Mouse (Mus musculus) embryonic facial prominence, embryonic 10.5 days (tissue): ENCODE data around the gene Gba2. TPM values are rescaled to one million over a fixed set of nuclear protein-coding genes. Genes with fewer than 3 reads are reported as not detected.

ENCODE experiments used
- DNase-seq: peaks from one replicate; pipeline ENCODE4 v3.0.0-alpha.2; 2017; ENCODE audit warnings: low spot score
- H3K27ac ChIP-seq: fragments of 300-500 bp; sonication (generic); replicated peaks from 2 replicates; pipeline ENCODE4 v1.5.1; 2016; ENCODE audit warnings: mild to moderate bottlenecking
- H3K27me3 ChIP-seq: fragments of 300-500 bp; sonication (generic); replicated peaks from 2 replicates; pipeline ENCODE4 v1.6.1; 2016; ENCODE audit warnings: low read depth, mild to moderate bottlenecking; ENCODE audit not compliant: poor library complexity, severe bottlenecking
- H3K36me3 ChIP-seq: fragments of 300-500 bp; sonication (generic); replicated peaks from 2 replicates; pipeline ENCODE4 v1.6.1; 2016; ENCODE audit warnings: mild to moderate bottlenecking, moderate library complexity
- H3K4me1 ChIP-seq: fragments of 300-500 bp; sonication (generic); 2 replicates; pipeline ENCODE4 v1.6.1; 2016
- H3K4me3 ChIP-seq: fragments of 300-500 bp; sonication (generic); 2 replicates; pipeline ENCODE4 v1.5.1; 2016; ENCODE audit warnings: mild to moderate bottlenecking, moderate library complexity
- H3K9me3 ChIP-seq: fragments of 300-500 bp; sonication (generic); 2 replicates; pipeline ENCODE4 v1.6.1; 2016; ENCODE audit warnings: mild to moderate bottlenecking
- WGBS: fragments of 180-500 bp; shearing (Covaris S2); methylation state at CpG from one replicate; pipeline ENCODE4 v1.1.7; 2016; 5-methylcytosine and 5-hydroxymethylcytosine counted together
- polyA plus RNA-seq: library from polyadenylated mRNA; unstranded; fragments of >200 nt; fragmentation: Nextera tagmentation; extraction: Ambion mirVana; gene quantifications from 2 replicates; pipeline ENCODE4 v1.2.1, GENCODE M21; 2016

The Gba2 gene
- polyA plus RNA-seq, 1 experiment from 2014 or later, result 28.0 TPM

- Histone ChIP-seq H3K4me3 (no peak overlapping the region), H3K27ac (no peak overlapping the region), H3K36me3 (peaks cover 52% of the 10 kb centered on the region), H3K27me3 (peaks cover 16% of the 10 kb centered on the region), H3K4me1 (no peaks in the 10 kb centered on the region), H3K9me3 (no peaks in the 10 kb centered on the region)
- peak; percentile 78 for DNase-seq
- WGBS, result 22% methylated on average over 7 of the region's 7 CpGs
Measured at GRCm38 (mm10) chr4:43530581-43530980, 48.1 kb downstream of the Gba2 start.

GRCm38 (mm10) chr4:43530081-43530501 lies 48.6 kb downstream of the Gba2 start:
- Histone ChIP-seq H3K9me3 (no peaks in the 10 kb centered on the region), H3K27me3 (peaks cover 21% of the 10 kb centered on the region), H3K4me3 (no peak overlapping the region), H3K4me1 (no peaks in the 10 kb centered on the region), H3K36me3 (peaks cover 47% of the 10 kb centered on the region), H3K27ac (no peak overlapping the region)
- no peak for DNase-seq
- WGBS, result 75% methylated on average over 8 of the region's 8 CpGs

- 76% methylated on average over 9 of the region's 9 CpGs for WGBS
- DNase-seq, result no peak
- Histone ChIP-seq H3K27me3 (peaks cover 37% of the 10 kb centered on the region), H3K9me3 (no peaks in the 10 kb centered on the region), H3K36me3 (peaks cover 31% of the 10 kb centered on the region), H3K4me3 (no peak overlapping the region), H3K27ac (no peak overlapping the region), H3K4me1 (peaks cover 14% of the 10 kb centered on the region)
Measured at GRCm38 (mm10) chr4:43528487-43528886, 50.2 kb downstream of the Gba2 start.

GRCm38 (mm10) chr4:43527880-43528279 lies 50.8 kb downstream of the Gba2 start:
- no peak overlapping the region for H3K27ac ChIP-seq
- H3K4me1 ChIP-seq, result peaks cover 20% of the 10 kb centered on the region
- no peak overlapping the region for H3K4me3 ChIP-seq
- H3K9me3 ChIP-seq, result no peaks in the 10 kb centered on the region
- H3K27me3 ChIP-seq, result peaks cover 43% of the 10 kb centered on the region
- peaks cover 25% of the 10 kb centered on the region for H3K36me3 ChIP-seq
- DNase-seq, result no peak
- WGBS, result 67% methylated on average over 5 of the region's 5 CpGs

GRCm38 (mm10) chr4:43519956-43520355 lies 58.7 kb downstream of the Gba2 start:
- 13% methylated on average over 6 of the region's 6 CpGs for whole genome bisulfite sequencing
- Histone ChIP-seq H3K4me1 (peaks cover 75% of the 10 kb centered on the region), H3K36me3 (peaks cover 30% of the 10 kb centered on the region), H3K27me3 (peaks cover 70% of the 10 kb centered on the region), H3K27ac (no peak overlapping the region), H3K4me3 (peak overlapping the region; percentile 39), H3K9me3 (no peaks in the 10 kb centered on the region)
- DNase-seq, result peak; percentile 88

GRCm38 (mm10) chr4:43519551-43519950 lies 59.1 kb downstream of the Gba2 start:
- H3K9me3 ChIP-seq, result no peaks in the 10 kb centered on the region
- H3K4me3 ChIP-seq, result peak overlapping the region; percentile 39
- H3K36me3 ChIP-seq, result peaks cover 30% of the 10 kb centered on the region
- H3K27me3 ChIP-seq, result peaks cover 65% of the 10 kb centered on the region
- WGBS, result 12% methylated on average over 10 of the region's 10 CpGs
- peak; percentile 39 for DNase-seq
- H3K4me1 ChIP-seq, result peaks cover 72% of the 10 kb centered on the region
- H3K27ac ChIP-seq, result no peak overlapping the region

Other genes starting within 250 kb of the Gba2 start
- gene Rusc2, start 196.9 kb downstream of the Gba2 start, polyA plus RNA-seq, result 9.5 and 10.9 TPM in 2 replicates
- 0.11 TPM in 1 of 2 replicates, not detected in the other for gene Fam166b, start 149.7 kb downstream of the Gba2 start, polyA plus RNA-seq
- 6.9 and 9.2 TPM in 2 replicates for gene Tesk1, start 136.9 kb downstream of the Gba2 start, polyA plus RNA-seq
- gene Cd72, start 124.2 kb downstream of the Gba2 start, polyA plus RNA-seq, result 2.3 TPM in 2 replicates
- not detected in 2 replicates for gene Sit1, start 95.1 kb downstream of the Gba2 start, polyA plus RNA-seq
- gene Ccdc107, start 86.0 kb downstream of the Gba2 start, polyA plus RNA-seq, result 45.2 and 46.6 TPM in 2 replicates
- 44.1 and 48.2 TPM in 2 replicates for gene Arhgef39, start 79.2 kb downstream of the Gba2 start, polyA plus RNA-seq
- gene Car9, start 71.9 kb downstream of the Gba2 start, polyA plus RNA-seq, result 0.96 and 1.0 TPM in 2 replicates
- gene Tpm2, start 55.1 kb downstream of the Gba2 start, polyA plus RNA-seq, result 59.4 and 61.1 TPM in 2 replicates
- 35.7 and 36.0 TPM in 2 replicates for gene Creb3, start 16.5 kb downstream of the Gba2 start, polyA plus RNA-seq
- 53.1 and 53.5 TPM in 2 replicates for gene Tln1, start 16.2 kb downstream of the Gba2 start, polyA plus RNA-seq
- 17.5 and 18.8 TPM in 2 replicates for gene Rgp1, start 158 bp downstream of the Gba2 start, polyA plus RNA-seq
- gene Msmp, start 5.6 kb upstream of the Gba2 start, polyA plus RNA-seq, result 0.34 and 0.99 TPM in 2 replicates
- gene Npr2, start 53.1 kb upstream of the Gba2 start, polyA plus RNA-seq, result 12.5 and 16.7 TPM in 2 replicates
- 1.8 and 2.0 TPM in 2 replicates for gene Spag8, start 74.7 kb upstream of the Gba2 start, polyA plus RNA-seq
- gene Hint2, start 77.6 kb upstream of the Gba2 start, polyA plus RNA-seq, result 71.7 and 72.8 TPM in 2 replicates
- gene Tmem8b, start 90.1 kb upstream of the Gba2 start, polyA plus RNA-seq, result 4.0 and 5.1 TPM in 2 replicates
- gene Fam221b, start 90.3 kb upstream of the Gba2 start, polyA plus RNA-seq, result 1.4 and 1.7 TPM in 2 replicates
- 0.07 TPM in 1 of 2 replicates, not detected in the other for gene Olfr70, start 121.9 kb upstream of the Gba2 start, polyA plus RNA-seq
- not detected in 2 replicates for gene Olfr71, start 131.4 kb upstream of the Gba2 start, polyA plus RNA-seq
- 0.14 TPM in 1 of 2 replicates, not detected in the other for gene Hrct1, start 148.3 kb upstream of the Gba2 start, polyA plus RNA-seq
- 0.06 TPM in 1 of 2 replicates, not detected in the other for gene Spaar, start 151.2 kb upstream of the Gba2 start, polyA plus RNA-seq
- gene Olfr159, start 192.1 kb upstream of the Gba2 start, polyA plus RNA-seq, result not detected in 2 replicates
- gene Olfr156, start 245.0 kb upstream of the Gba2 start, polyA plus RNA-seq, result not detected in 2 replicates